Mouse (Mus musculus) midbrain, embryonic 16.5 days (tissue): ENCODE results near the gene Zbtb40. TPM values are rescaled to one million over a fixed set of nuclear protein-coding genes. Genes with fewer than 3 reads are reported as not detected.
A peak's percentile ranks its signal among the peaks of the same experiment; 100 is the strongest.

Experiments
- ATAC-seq: fragments of 200-750 bp; cut with Nextera tagmentation; 2 replicates; pipeline ENCODE4 v1.8.0; 2017; ENCODE audit warnings: moderate TSS enrichment
- H3K27ac ChIP-seq: fragments of 300-500 bp; sonication (generic); 2 replicates; pipeline ENCODE4 v1.5.1; 2014; ENCODE audit warnings: mild to moderate bottlenecking, low read length, mixed read lengths
- H3K27me3 ChIP-seq: fragments of 300-500 bp; sonication (generic); 2 replicates; pipeline ENCODE4 v1.6.1; 2014; ENCODE audit warnings: low read depth, low read length, mixed read lengths; ENCODE audit not compliant: control insufficient read depth, insufficient read depth
- H3K36me3 ChIP-seq: fragments of 300-500 bp; sonication (generic); 2 replicates; pipeline ENCODE4 v1.6.1; 2014; ENCODE audit warnings: mild to moderate bottlenecking, low read length, moderate library complexity, mixed read lengths; ENCODE audit not compliant: control insufficient read depth, insufficient read depth
- H3K4me1 ChIP-seq: fragments of 300-500 bp; sonication (generic); 2 replicates; pipeline ENCODE4 v1.6.1; 2014; ENCODE audit warnings: mild to moderate bottlenecking, low read length, mixed read lengths; ENCODE audit not compliant: control insufficient read depth, insufficient read depth
- H3K4me2 ChIP-seq: fragments of 300-500 bp; sonication (generic); 2 replicates; pipeline ENCODE4 v1.6.1; 2014; ENCODE audit warnings: mild to moderate bottlenecking, low read length, mixed read lengths
- H3K4me3 ChIP-seq: fragments of 300-500 bp; sonication (generic); 2 replicates; pipeline ENCODE4 v1.5.1; 2014; ENCODE audit warnings: low read depth, mild to moderate bottlenecking, low read length, moderate library complexity, mixed read lengths
- H3K9ac ChIP-seq: fragments of 300-500 bp; sonication (generic); 2 replicates; pipeline ENCODE4 v1.6.1; 2014; ENCODE audit warnings: low read depth, low read length, mixed read lengths
- H3K9me3 ChIP-seq: fragments of 300-500 bp; sonication (generic); replicated peaks from 2 replicates; pipeline ENCODE4 v1.6.1; 2014; ENCODE audit warnings: mild to moderate bottlenecking, low read length, mixed read lengths; ENCODE audit not compliant: control insufficient read depth, poor library complexity, severe bottlenecking
- WGBS: fragments of 180-500 bp; shearing (Covaris S2); extraction: QIAGEN DNeasy Blood & Tissue Kit; methylation state at CpG from one replicate; pipeline ENCODE4 v1.1.7; 2014; 5-methylcytosine and 5-hydroxymethylcytosine counted together
- polyA plus RNA-seq: library from polyadenylated mRNA; unstranded; fragments of >200 nt; fragmentation: Nextera tagmentation; extraction: Ambion mirVana; gene quantifications from 2 replicates; pipeline ENCODE4 v1.2.1, GENCODE M21; 2015

Zbtb40 gene
- polyA plus RNA-seq, 1 experiment from 2014 or later: 3.6 TPM

- WGBS: 14% methylated on average over 18 of the region's 18 CpGs
Observed at GRCm38 (mm10) chr4:136942761-136943160, 105.8 kb downstream of the Zbtb40 start.

GRCm38 (mm10) chr4:136937935-136938334 is 110.7 kb downstream of the Zbtb40 start:
- H3K27me3 ChIP-seq: peaks cover 6% of the 10 kb centered on the region
- H3K9ac ChIP-seq: no peak overlapping the region
- peaks cover under 1% of the 10 kb centered on the region; the same call in 1 of the 2 replicates for H3K36me3 ChIP-seq
- ATAC-seq: no peak
- no peak overlapping the region for H3K4me3 ChIP-seq
- no peak overlapping the region for H3K4me2 ChIP-seq
- no peaks in the 10 kb centered on the region for H3K9me3 ChIP-seq
- no peak overlapping the region for H3K27ac ChIP-seq
- 84% methylated on average over 5 of the region's 5 CpGs for WGBS
- H3K4me1 ChIP-seq: peaks cover 10% of the 10 kb centered on the region

More at GRCm38 (mm10) chr4:136942761-136943160, 105.8 kb downstream of the Zbtb40 start:
- H3K4me3 ChIP-seq: no peak overlapping the region
- peak overlapping the region; percentile 46; the same call in 1 of the 2 replicates for H3K9ac ChIP-seq
- ATAC-seq: no peak
- no peaks in the 10 kb centered on the region for H3K9me3 ChIP-seq
- no peaks in the 10 kb centered on the region; the same call in none of the 2 replicates for H3K27me3 ChIP-seq
- H3K27ac ChIP-seq: peak overlapping the region; percentile 61; the same call in 1 of the 2 replicates
- no peaks in the 10 kb centered on the region for H3K36me3 ChIP-seq
- H3K4me2 ChIP-seq: peak overlapping the region; percentile 30
- peaks cover 16% of the 10 kb centered on the region for H3K4me1 ChIP-seq

GRCm38 (mm10) chr4:136937344-136937743 is 111.3 kb downstream of the Zbtb40 start:
- Histone ChIP-seq H3K4me2 (no peak overlapping the region), H3K4me3 (no peak overlapping the region), H3K27ac (no peak overlapping the region), H3K4me1 (peaks cover 4% of the 10 kb centered on the region), H3K9ac (no peak overlapping the region), H3K36me3 (peaks cover 2% of the 10 kb centered on the region; the same call in 1 of the 2 replicates), H3K27me3 (peaks cover 7% of the 10 kb centered on the region), H3K9me3 (no peaks in the 10 kb centered on the region)
- WGBS: 82% methylated on average over 4 of the region's 4 CpGs
- ATAC-seq: no peak

GRCm38 (mm10) chr4:136934746-136935613 is 113.6 kb downstream of the Zbtb40 start:
- H3K27me3 ChIP-seq: peaks cover 12% of the 10 kb centered on the region
- peaks cover 2% of the 10 kb centered on the region; the same call in 1 of the 2 replicates for H3K36me3 ChIP-seq
- 40% methylated on average over 18 of the region's 18 CpGs for WGBS
- H3K9ac ChIP-seq: no peak overlapping the region
- no peaks in the 10 kb centered on the region for H3K4me1 ChIP-seq
- ATAC-seq: no peak
- H3K4me3 ChIP-seq: no peak overlapping the region
- H3K4me2 ChIP-seq: no peak overlapping the region
- no peak overlapping the region for H3K27ac ChIP-seq
- H3K9me3 ChIP-seq: no peaks in the 10 kb centered on the region

- no peak overlapping the region for H3K4me2 ChIP-seq
- no peak overlapping the region for H3K9ac ChIP-seq
- 88% methylated on average over 8 of the region's 8 CpGs for WGBS
Observed at GRCm38 (mm10) chr4:136930474-136930873, 118.1 kb downstream of the Zbtb40 start.

More at GRCm38 (mm10) chr4:136930474-136930873, 118.1 kb downstream of the Zbtb40 start:
- no peak for ATAC-seq
- Histone ChIP-seq H3K4me3 (no peak overlapping the region), H3K27me3 (peaks cover 15% of the 10 kb centered on the region), H3K27ac (no peak overlapping the region), H3K4me1 (peaks cover 4% of the 10 kb centered on the region; the same call in 1 of the 2 replicates), H3K36me3 (peaks cover 2% of the 10 kb centered on the region; the same call in 1 of the 2 replicates), H3K9me3 (no peaks in the 10 kb centered on the region)

Other genes starting within 250 kb of the Zbtb40 start
- 13.1 and 17.5 TPM in 2 replicates for gene Ephb2, start 212.8 kb downstream of the Zbtb40 start, polyA plus RNA-seq
- 29.3 and 40.8 TPM in 2 replicates for gene C1qb, start 162.6 kb downstream of the Zbtb40 start, polyA plus RNA-seq
- gene C1qc, start 155.7 kb downstream of the Zbtb40 start, polyA plus RNA-seq: 13.9 and 20.8 TPM in 2 replicates
- gene C1qa, start 150.0 kb downstream of the Zbtb40 start, polyA plus RNA-seq: 22.9 and 26.3 TPM in 2 replicates
- 18.4 and 20.7 TPM in 2 replicates for gene Epha8, start 92.0 kb downstream of the Zbtb40 start, polyA plus RNA-seq
- 1.6 and 2.7 TPM in 2 replicates for gene Wnt4, start 228.7 kb upstream of the Zbtb40 start, polyA plus RNA-seq